Mouse (Mus musculus) liver, postnatal 0 days (tissue): ENCODE measurements around the gene Coq8a. TPM values are rescaled to one million over a fixed set of nuclear protein-coding genes. Genes with fewer than 3 reads are reported as not detected.

ENCODE experiments used
- ATAC-seq: fragments of 200-750 bp; cut with Nextera tagmentation; 2 replicates; pipeline ENCODE4 v1.8.0; 2017; ENCODE audit warnings: mild to moderate bottlenecking, moderate library complexity
- DNase-seq: peaks from one replicate; pipeline ENCODE4 v3.0.0-alpha.2; 2016
- H3K27ac ChIP-seq: fragments of 300-500 bp; sonication (generic); 2 replicates; pipeline ENCODE4 v1.5.1; 2014; ENCODE audit warnings: antibody characterized with exemption, moderate library complexity, mild to moderate bottlenecking, low read depth
- H3K27me3 ChIP-seq: fragments of 300-500 bp; sonication (generic); 2 replicates; pipeline ENCODE4 v1.6.1; 2014; ENCODE audit warnings: low read length, control low read depth, mixed read lengths; ENCODE audit not compliant: insufficient read depth
- H3K36me3 ChIP-seq: fragments of 300-500 bp; sonication (generic); replicated peaks from 2 replicates; pipeline ENCODE4 v1.6.1; 2014; ENCODE audit warnings: mild to moderate bottlenecking, control low read depth, low read length, moderate library complexity, mixed read lengths; ENCODE audit not compliant: insufficient read depth
- H3K4me1 ChIP-seq: fragments of 300-500 bp; sonication (generic); 2 replicates; pipeline ENCODE4 v1.6.1; 2014; ENCODE audit warnings: antibody characterized with exemption, mild to moderate bottlenecking, control low read depth; ENCODE audit not compliant: insufficient read depth
- H3K4me2 ChIP-seq: fragments of 300-500 bp; sonication (generic); 2 replicates; pipeline ENCODE4 v1.6.1; 2014; ENCODE audit warnings: low read depth, mild to moderate bottlenecking, low read length, moderate library complexity, mixed read lengths
- H3K4me3 ChIP-seq: fragments of 300-500 bp; sonication (generic); 2 replicates; pipeline ENCODE4 v1.5.1; 2014; ENCODE audit warnings: low read depth, low read length
- H3K9ac ChIP-seq: fragments of 300-500 bp; sonication (generic); replicated peaks from 2 replicates; pipeline ENCODE4 v1.6.1; 2014; ENCODE audit warnings: mild to moderate bottlenecking, moderate library complexity
- H3K9me3 ChIP-seq: fragments of 300-500 bp; sonication (generic); 2 replicates; pipeline ENCODE4 v1.6.1; 2016; ENCODE audit warnings: mild to moderate bottlenecking, control low read depth, low read length, mixed read lengths
- CTCF ChIP-seq: sonication (generic); IDR thresholded peaks from 2 replicates; pipeline ENCODE4 v1.5.1; 2016; ENCODE audit warnings: antibody characterized with exemption, low read depth
- EP300 ChIP-seq: IDR thresholded peaks from 2 replicates; pipeline ENCODE4 v1.6.1; 2016; ENCODE audit warnings: antibody characterized with exemption, low read depth, mild to moderate bottlenecking
- WGBS: fragments of 180-500 bp; shearing (Covaris S2); extraction: QIAGEN DNeasy Blood & Tissue Kit; methylation state at CpG from one replicate; pipeline ENCODE4 v1.1.7; 2014; ENCODE audit not compliant: insufficient replicate concordance; 5-methylcytosine and 5-hydroxymethylcytosine counted together
- polyA plus RNA-seq: library from polyadenylated mRNA; unstranded; fragments of >200 nt; fragmentation: Nextera tagmentation; extraction: Ambion mirVana; gene quantifications from 2 replicates; pipeline ENCODE4 v1.2.1, GENCODE M21; 2015

Coq8a gene
- polyA plus RNA-seq, 1 experiment from 2014 or later: 36.6 TPM

DNA sequence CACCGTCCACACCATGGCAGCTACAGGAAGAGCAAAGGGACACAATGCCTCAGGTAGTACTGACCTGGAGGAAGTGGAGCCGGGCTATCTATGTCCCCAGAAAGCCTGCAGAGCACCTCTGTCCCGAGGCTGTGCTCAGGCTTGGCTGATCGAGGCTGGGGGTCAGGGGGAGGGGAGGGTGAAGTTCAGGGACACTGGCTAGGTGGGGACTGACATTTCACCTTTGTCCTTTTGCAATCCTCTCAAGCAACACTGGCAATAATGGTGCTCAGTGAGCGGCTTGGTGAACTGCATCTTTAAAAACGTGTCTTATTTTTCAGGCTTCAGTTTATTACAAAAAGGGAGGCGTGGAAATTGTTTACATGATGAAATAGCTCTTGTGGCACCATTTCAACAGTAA is 30.5 kb upstream of the Coq8a start:
- Histone ChIP-seq H3K9me3 (no peaks in the 10 kb centered on the region), H3K4me3 (no peak overlapping the region), H3K27me3 (no peaks in the 10 kb centered on the region), H3K36me3 (peaks cover 14% of the 10 kb centered on the region; the same call in 1 of the 2 replicates), H3K27ac (no peak overlapping the region), H3K4me2 (no peak overlapping the region), H3K4me1 (peaks cover 11% of the 10 kb centered on the region; the same call in 1 of the 2 replicates), H3K9ac (no peak overlapping the region)
- WGBS: 68% methylated on average over 7 of the region's 7 CpGs
- TF ChIP-seq CTCF: no peak
- no peak for TF ChIP-seq EP300
- DNase-seq: no peak
- ATAC-seq: no peak

DNA sequence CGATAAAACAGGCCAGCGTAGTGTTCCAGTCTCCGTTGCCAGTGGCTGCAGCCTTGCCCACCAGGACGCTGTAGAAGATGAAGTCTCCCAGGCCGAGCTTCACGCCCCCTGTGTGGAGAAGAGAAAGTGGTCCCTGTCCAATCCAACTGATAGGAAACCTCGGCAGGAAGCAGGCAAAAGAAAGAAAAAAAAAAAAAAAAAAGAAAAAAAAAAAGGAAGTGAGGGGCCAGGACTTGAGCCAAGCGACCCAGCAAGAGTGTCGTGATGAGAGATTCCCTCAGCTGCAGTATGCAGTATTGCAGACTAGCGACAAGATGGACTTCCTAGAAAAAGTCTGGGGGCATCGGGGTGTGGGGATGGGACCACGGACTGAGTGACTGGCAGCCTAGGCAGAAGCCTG is 29.5 kb upstream of the Coq8a start:
- Histone ChIP-seq H3K4me3 (no peak overlapping the region), H3K27ac (no peak overlapping the region), H3K9ac (no peak overlapping the region), H3K9me3 (no peaks in the 10 kb centered on the region), H3K4me2 (no peak overlapping the region), H3K36me3 (peaks cover 13% of the 10 kb centered on the region; the same call in 1 of the 2 replicates), H3K4me1 (peaks cover 11% of the 10 kb centered on the region; the same call in 1 of the 2 replicates), H3K27me3 (no peaks in the 10 kb centered on the region)
- no peak for DNase-seq
- TF ChIP-seq CTCF: no peak
- TF ChIP-seq EP300: no peak
- WGBS: 63% methylated on average over 12 of the region's 12 CpGs
- ATAC-seq: no peak

DNA sequence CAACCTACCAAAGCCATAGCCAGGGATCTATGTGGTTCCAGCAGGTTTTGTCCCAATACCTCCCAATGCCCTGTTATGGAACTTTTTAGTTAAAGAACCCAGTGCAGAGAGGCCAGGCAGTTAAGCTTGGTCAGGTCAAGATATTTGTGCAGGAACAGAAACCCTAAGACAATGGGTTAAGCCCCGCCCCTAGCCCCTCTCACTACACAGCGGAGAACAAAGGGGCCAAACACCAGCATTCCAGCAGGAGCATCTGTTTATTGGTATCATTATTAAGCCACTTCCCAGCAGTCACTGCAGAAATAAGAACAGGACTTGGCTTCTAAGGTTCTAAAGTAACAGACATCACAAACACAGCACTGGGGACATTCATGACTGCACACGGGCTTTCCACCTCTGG is 27.4 kb upstream of the Coq8a start:
- 0 out of 2 replicates have a peak overlapping the region, but pooled peaks have one; percentile 39 for H3K9ac ChIP-seq
- H3K9me3 ChIP-seq: no peaks in the 10 kb centered on the region
- peaks cover 6% of the 10 kb centered on the region; the same call in 1 of the 2 replicates for H3K36me3 ChIP-seq
- whole genome bisulfite sequencing: 75% methylated on average over 3 of the region's 3 CpGs
- no peak for ATAC-seq
- H3K4me3 ChIP-seq: no peak overlapping the region
- TF ChIP-seq CTCF (no peak), EP300 (no peak)
- no peak for DNase-seq
- H3K4me1 ChIP-seq: peaks cover 14% of the 10 kb centered on the region; the same call in 1 of the 2 replicates
- peak overlapping the region; percentile 78; the same call in 1 of the 2 replicates for H3K27ac ChIP-seq
- peak overlapping the region; percentile 69 for H3K4me2 ChIP-seq
- H3K27me3 ChIP-seq: no peaks in the 10 kb centered on the region

GRCm38 (mm10) chr1:180226221-180226713 is 26.9 kb upstream of the Coq8a start:
- TF ChIP-seq EP300 (no peak), CTCF (peak; percentile 47)
- Histone ChIP-seq H3K4me3 (peak overlapping the region; percentile 54), H3K36me3 (peaks cover 6% of the 10 kb centered on the region; the same call in 1 of the 2 replicates), H3K9ac (peak overlapping the region; percentile 39), H3K4me1 (peaks cover 14% of the 10 kb centered on the region; the same call in 1 of the 2 replicates), H3K9me3 (no peaks in the 10 kb centered on the region), H3K27ac (peak overlapping the region; percentile 78), H3K27me3 (no peaks in the 10 kb centered on the region), H3K4me2 (peak overlapping the region; percentile 69)
- 12% methylated on average over 12 of the region's 12 CpGs for WGBS
- DNase-seq (peak; percentile 45), ATAC-seq (peak; percentile 65)

DNA sequence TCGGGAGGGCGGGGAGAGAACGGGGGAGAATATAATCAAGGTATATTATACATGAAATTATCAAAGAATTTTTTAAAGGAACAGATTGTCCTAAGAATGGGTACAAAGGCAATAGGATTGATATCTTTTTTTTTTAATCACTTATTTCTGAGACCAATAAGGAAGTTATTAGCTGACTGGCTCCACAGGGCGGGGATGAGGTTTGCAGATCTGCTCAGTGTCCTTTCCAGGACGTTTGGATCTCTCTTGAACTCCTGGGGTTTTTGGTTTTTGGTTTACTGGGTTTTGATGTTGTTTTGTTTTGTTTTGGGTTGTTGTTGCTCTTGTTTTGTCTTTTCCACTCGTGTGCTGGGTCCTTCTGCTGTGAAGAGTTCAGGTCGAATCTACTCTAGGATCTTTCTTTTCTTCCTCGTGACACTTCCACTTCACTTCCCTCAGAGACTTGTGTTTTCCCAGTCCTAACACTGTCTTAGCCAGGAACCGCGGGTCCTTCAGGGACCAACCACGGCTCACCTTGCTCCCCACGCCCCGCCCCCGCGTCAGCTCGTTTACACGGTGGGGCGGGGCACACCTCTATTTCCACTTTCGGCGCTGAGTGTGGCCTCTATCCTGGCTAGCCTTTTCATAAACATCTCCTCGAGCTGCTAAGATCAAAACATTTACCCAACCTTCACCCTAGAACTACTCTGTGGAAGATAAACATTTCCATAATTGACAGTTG is 26.3 kb upstream of the Coq8a start:
- H3K27ac ChIP-seq: peak overlapping the region; percentile 78
- H3K9ac ChIP-seq: peak overlapping the region; percentile 39
- ATAC-seq (peak; percentile 91), DNase-seq (peak; percentile 87)
- 16% methylated on average over 21 of the region's 21 CpGs for WGBS
- H3K27me3 ChIP-seq: no peaks in the 10 kb centered on the region
- H3K4me3 ChIP-seq: peak overlapping the region; percentile 54
- peaks cover 6% of the 10 kb centered on the region; the same call in 1 of the 2 replicates for H3K36me3 ChIP-seq
- peaks cover 20% of the 10 kb centered on the region for H3K4me1 ChIP-seq
- H3K9me3 ChIP-seq: no peaks in the 10 kb centered on the region
- H3K4me2 ChIP-seq: peak overlapping the region; percentile 69
- TF ChIP-seq CTCF: no peak
- TF ChIP-seq EP300: no peak

DNA sequence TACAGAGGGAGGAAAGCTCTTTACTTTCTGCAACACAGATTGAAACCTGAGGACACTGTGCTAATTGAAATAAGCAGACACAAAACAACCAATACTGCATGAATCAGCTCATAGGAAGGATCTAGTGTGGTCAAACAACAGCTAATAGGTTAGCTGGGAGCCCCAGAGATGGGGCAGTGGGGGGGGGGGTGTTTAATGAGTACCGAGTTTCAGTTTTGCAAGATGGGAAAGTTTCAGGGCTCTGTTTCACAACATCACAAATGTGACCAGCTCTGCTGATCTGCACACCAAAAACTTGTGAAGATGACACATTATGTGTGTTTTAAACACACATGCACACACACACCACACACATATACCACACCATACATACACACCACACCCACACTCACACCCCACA is 22.6 kb upstream of the Coq8a start:
- TF ChIP-seq EP300: no peak
- TF ChIP-seq CTCF: no peak
- Histone ChIP-seq H3K9me3 (no peaks in the 10 kb centered on the region), H3K4me1 (peaks cover 20% of the 10 kb centered on the region), H3K36me3 (no peaks in the 10 kb centered on the region), H3K4me2 (no peak overlapping the region), H3K4me3 (no peak overlapping the region), H3K9ac (no peak overlapping the region), H3K27ac (no peak overlapping the region), H3K27me3 (no peaks in the 10 kb centered on the region)
- peak; percentile 52 for DNase-seq
- WGBS: 61% methylated on average over 1 of the region's 1 CpGs
- peak; percentile 54 for ATAC-seq
